ENCODE assay signal across 17 mouse cellular contexts in genomic region chr14:16432550-16432949, GRCm38 (mm10).
DNase-seq lines count a peak whose midpoint lies in the region; ATAC-seq and TF ChIP-seq lines count a peak whose summit lies in the region.
"Had no signal": no experiment of that assay in that cellular context is flagged by ENCODE, and none has a peak within 500 bp of the region (broad histone marks: within the 10 kb centered on the region; RNA-seq: fewer than 3 reads in every experiment).

No protein-coding gene starts in this region.

- intact Hi-C loops in heart, postnatal 14 days (cut with DNase I), result loop anchor here (10.0 kb wide), 2 partner anchors 302 to 652 kb away; no protein-coding TSS in a partner anchor
- intact Hi-C loops in left cerebral cortex, adult 2 months (cut with DNase I), result loop anchor here (10.0 kb wide), 1 partner anchor 922 kb away; no protein-coding TSS in a partner anchor
- intact Hi-C loops in left cerebral cortex, postnatal 10 days (cut with DNase I), result loop anchor here (10.0 kb wide), 3 partner anchors 142 to 1752 kb away; no protein-coding TSS in a partner anchor

- peaks cover 35% of the 10 kb centered on the region for H3K36me3 ChIP-seq in forebrain, embryonic 12.5 days (replicated peaks)
- H3K36me3 ChIP-seq in forebrain, embryonic 15.5 days, result peaks cover 51% of the 10 kb centered on the region
- H3K36me3 ChIP-seq in heart, embryonic 14.5 days (ENCODE audit: control insufficient read depth, insufficient read depth, low read length), result peaks cover 82% of the 10 kb centered on the region

- H3K4me2 ChIP-seq in forebrain, embryonic 12.5 days, result no peak overlapping the region
- H3K4me2 ChIP-seq in forebrain, embryonic 15.5 days (replicated peaks), result no peak overlapping the region
- no peak overlapping the region for H3K4me2 ChIP-seq in heart, embryonic 14.5 days (ENCODE audit: low read length)
- H3K4me2 ChIP-seq: liver, embryonic 13.5 days; lung, embryonic 15.5 days had no signal

- H3K27ac ChIP-seq in forebrain, embryonic 12.5 days, result no peak overlapping the region
- H3K27ac ChIP-seq in forebrain, embryonic 15.5 days (replicated peaks), result no peak overlapping the region
- peak overlapping the region; percentile 87 to 91 for H3K27ac ChIP-seq in heart, embryonic 14.5 days (replicated peaks in 1 of 2; ENCODE audit: control insufficient read depth in 1 of 2, insufficient read depth in 1 of 2, low read depth in 2 of 2, low read length in 2 of 2)
- peak overlapping the region; percentile 13; the same call in 1 of the 2 replicates for H3K27ac ChIP-seq in left cerebral cortex, adult 2 months
- 0 out of 2 replicates have a peak overlapping the region, but pooled peaks have one; percentile 2 for H3K27ac ChIP-seq in embryonic fibroblast, embryonic 13.5 days (ENCODE audit: insufficient read depth, low read length)
- H3K27ac ChIP-seq: liver, embryonic 13.5 days; lung, embryonic 15.5 days had no signal

- H3K4me3 ChIP-seq in forebrain, embryonic 12.5 days (replicated peaks), result no peak overlapping the region
- no peak overlapping the region for H3K4me3 ChIP-seq in forebrain, embryonic 15.5 days
- no peak overlapping the region for H3K4me3 ChIP-seq in heart, embryonic 14.5 days (ENCODE audit: control insufficient read depth in 1 of 2, insufficient read depth in 1 of 2, low read depth in 1 of 2, low read length in 2 of 2)
- no peak overlapping the region for H3K4me3 ChIP-seq in left cerebral cortex, adult 2 months
- no peak overlapping the region for H3K4me3 ChIP-seq in embryonic fibroblast, embryonic 13.5 days (ENCODE audit: insufficient read depth, low read length)
- H3K4me3 ChIP-seq: liver, embryonic 13.5 days; lung, embryonic 15.5 days had no signal

- no peaks in the 10 kb centered on the region for H3K4me1 ChIP-seq in forebrain, embryonic 12.5 days
- no peaks in the 10 kb centered on the region for H3K4me1 ChIP-seq in forebrain, embryonic 15.5 days
- H3K4me1 ChIP-seq in heart, embryonic 14.5 days (ENCODE audit: control insufficient read depth in 2 of 2, insufficient read depth in 2 of 2, low read length in 2 of 2), result peaks cover 5 to 23% of the 10 kb centered on the region in 2 experiments; a peak in 3 of 4 replicates
- 0 out of 2 replicates have a peak, but pooled peaks cover 2% of the 10 kb centered on the region for H3K4me1 ChIP-seq in embryonic fibroblast, embryonic 13.5 days (ENCODE audit: control insufficient read depth, insufficient read depth, low read length)
- H3K4me1 ChIP-seq: liver, embryonic 13.5 days; lung, embryonic 15.5 days had no signal

- TF ChIP-seq POLR2A in embryonic fibroblast, embryonic 13.5 days (IDR thresholded peaks at IDR 0.05; ENCODE audit: low read depth, low read length), result no peak

- no peak for TF ChIP-seq CTCF in left cerebral cortex, adult 2 months (IDR thresholded peaks at IDR 0.05)
- no peak for TF ChIP-seq CTCF in embryonic fibroblast, embryonic 13.5 days (IDR thresholded peaks at IDR 0.05; ENCODE audit: borderline replicate concordance, insufficient read depth, low read length)

- 93% methylated on average over 3 of the region's 3 CpGs for WGBS in forebrain, embryonic 12.5 days
- WGBS in forebrain, embryonic 15.5 days, result 83% methylated on average over 3 of the region's 3 CpGs
- WGBS in heart, embryonic 14.5 days, result 63% methylated on average over 3 of the region's 3 CpGs

- no peaks in the 10 kb centered on the region for H3K27me3 ChIP-seq in forebrain, embryonic 12.5 days
- no peaks in the 10 kb centered on the region for H3K27me3 ChIP-seq in forebrain, embryonic 15.5 days
- no peaks in the 10 kb centered on the region for H3K27me3 ChIP-seq in heart, embryonic 14.5 days (ENCODE audit: control insufficient read depth, insufficient read depth, low read length)
- H3K27me3 ChIP-seq: liver, embryonic 13.5 days; lung, embryonic 15.5 days had no signal

- no peak overlapping the region for H3K9ac ChIP-seq in forebrain, embryonic 12.5 days
- H3K9ac ChIP-seq in forebrain, embryonic 15.5 days (replicated peaks), result no peak overlapping the region
- H3K9ac ChIP-seq in heart, embryonic 14.5 days (ENCODE audit: low read length), result no peak overlapping the region
- H3K9ac ChIP-seq: liver, embryonic 13.5 days; lung, embryonic 15.5 days had no signal

- H3K9me3 ChIP-seq in forebrain, embryonic 12.5 days, result no peaks in the 10 kb centered on the region
- no peaks in the 10 kb centered on the region for H3K9me3 ChIP-seq in forebrain, embryonic 15.5 days
- no peaks in the 10 kb centered on the region for H3K9me3 ChIP-seq in heart, embryonic 14.5 days (ENCODE audit: control insufficient read depth, low read length)
- H3K9me3 ChIP-seq: liver, embryonic 13.5 days; lung, embryonic 15.5 days had no signal

- peak; percentile 11; the same call in 1 of the 2 replicates for ATAC-seq in forebrain, embryonic 12.5 days (ENCODE audit: low FRiP score)
- no peak for ATAC-seq in forebrain, embryonic 15.5 days (replicated peaks)
- ATAC-seq in heart, embryonic 14.5 days (ENCODE audit: insufficient number of reproducible peaks, insufficient read depth, low FRiP score, low read depth), result no peak

- no peak for DNase-seq in heart, postnatal 14 days
- no peak for DNase-seq in left cerebral cortex, adult 2 months (ENCODE audit: extremely low spot score in 1 of 2, low spot score in 2 of 2)
- DNase-seq in left cerebral cortex, postnatal 10 days (ENCODE audit: extremely low spot score in 1 of 2, low spot score in 2 of 2), result no peak
- no peak for DNase-seq in lung, adult 18-20 months
- DNase-seq: cerebellum, adult 8-10 months; gastrocnemius, postnatal 10 days; kidney, adult 9 months; kidney, postnatal 25 days; left cerebral cortex, postnatal 4 days; liver, embryonic 13.5 days; lung, postnatal 4 days; thymus, postnatal 25 days had no signal

Comparison
In these comparisons a context has a peak if more than half of its experiments do, and no peak if none do; other contexts are left out.
1. H3K27ac ChIP-seq: peak in heart, embryonic 14.5 days (2 of 2), left cerebral cortex, adult 2 months (single experiment) and embryonic fibroblast, embryonic 13.5 days (single experiment); none in forebrain, embryonic 12.5 days (single experiment) and forebrain, embryonic 15.5 days (single experiment).